Mouse (Mus musculus): ENCODE measurements around the gene Pou3f1. TPM values are rescaled to one million over a fixed set of nuclear protein-coding genes. Genes with fewer than 3 reads are reported as not detected.

The Pou3f1 gene
- total RNA-seq, 2 experiments from 2014 or later = not detected

GRCm38 (mm10) chr4:124708518-124709477 lies 52.2 kb downstream of the Pou3f1 start:
- ATAC-seq (replicated peaks; ENCODE audit: poor library complexity, severe bottlenecking) = peak; percentile 64

DNA sequence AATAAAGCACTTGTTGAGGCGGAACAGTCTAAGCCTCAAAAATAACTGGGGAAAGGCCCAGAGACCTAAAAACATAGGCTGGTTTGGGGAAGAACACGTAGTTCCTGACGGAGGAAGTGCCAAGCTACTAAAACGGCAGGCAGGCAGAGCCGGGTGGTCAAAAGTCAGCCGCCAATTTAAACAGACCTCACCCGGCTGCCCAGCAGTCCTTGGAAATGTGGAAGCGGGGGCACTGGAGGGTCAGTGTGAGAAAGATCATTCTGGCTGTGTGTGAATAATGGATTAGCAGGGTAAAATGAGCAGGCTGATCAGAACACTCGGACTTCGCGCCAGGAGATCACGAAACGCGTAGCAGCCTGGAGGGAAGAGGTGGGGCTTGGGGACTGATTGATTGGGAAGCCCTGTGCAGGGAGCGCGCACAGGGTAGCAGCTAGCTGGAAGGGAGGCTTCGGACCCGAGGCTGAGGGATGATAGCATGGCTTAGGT lies 53.4 kb downstream of the Pou3f1 start:
- 0 out of 2 replicates have a peak, but pooled peaks have one; percentile 5 for ATAC-seq (replicated peaks; ENCODE audit: poor library complexity, severe bottlenecking)

Other genes with a start within 250 kb of the Pou3f1 start
- not detected in 2 replicates for gene 3100002H09Rik, start 46.0 kb upstream of the Pou3f1 start, total RNA-seq (2014; fragmentation: Nextera tagmentation)
- gene 3100002H09Rik, start 46.0 kb upstream of the Pou3f1 start, total RNA-seq (2017) = not detected in 2 replicates
- 57.1 and 62.4 TPM in 2 replicates for gene Utp11, start 36.8 kb downstream of the Pou3f1 start, total RNA-seq (2014; fragmentation: Nextera tagmentation)
- 81.6 and 86.4 TPM in 2 replicates for gene Utp11, start 36.8 kb downstream of the Pou3f1 start, total RNA-seq (2017)
- gene Fhl3, start 43.9 kb downstream of the Pou3f1 start, total RNA-seq (2014; fragmentation: Nextera tagmentation) = 10.4 and 16.6 TPM in 2 replicates
- 5.0 and 6.1 TPM in 2 replicates for gene Fhl3, start 43.9 kb downstream of the Pou3f1 start, total RNA-seq (2017)
- 90.7 and 105 TPM in 2 replicates for gene Sf3a3, start 58.0 kb downstream of the Pou3f1 start, total RNA-seq (2014; fragmentation: Nextera tagmentation)
- 167 and 170 TPM in 2 replicates for gene Sf3a3, start 58.0 kb downstream of the Pou3f1 start, total RNA-seq (2017)
- gene Inpp5b, start 85.0 kb downstream of the Pou3f1 start, total RNA-seq (2014; fragmentation: Nextera tagmentation) = 31.5 and 52.6 TPM in 2 replicates
- gene Inpp5b, start 85.0 kb downstream of the Pou3f1 start, total RNA-seq (2017) = 21.1 and 24.6 TPM in 2 replicates
- 37.9 and 42.6 TPM in 2 replicates for gene Mtf1, start 145.3 kb downstream of the Pou3f1 start, total RNA-seq (2014; fragmentation: Nextera tagmentation)
- gene Mtf1, start 145.3 kb downstream of the Pou3f1 start, total RNA-seq (2017) = 11.3 and 26.3 TPM in 2 replicates
- 38.1 and 65.5 TPM in 2 replicates for gene Yrdc, start 193.9 kb downstream of the Pou3f1 start, total RNA-seq (2014; fragmentation: Nextera tagmentation)
- 18.7 and 29.1 TPM in 2 replicates for gene Yrdc, start 193.9 kb downstream of the Pou3f1 start, total RNA-seq (2017)
- gene 1110065P20Rik, start 194.4 kb downstream of the Pou3f1 start, total RNA-seq (2014; fragmentation: Nextera tagmentation) = 15.0 and 19.4 TPM in 2 replicates
- gene 1110065P20Rik, start 194.4 kb downstream of the Pou3f1 start, total RNA-seq (2017) = 3.1 and 6.7 TPM in 2 replicates
- 1.2 TPM in 1 of 2 replicates, not detected in the other for gene Maneal, start 205.4 kb downstream of the Pou3f1 start, total RNA-seq (2014; fragmentation: Nextera tagmentation)
- gene Maneal, start 205.4 kb downstream of the Pou3f1 start, total RNA-seq (2017) = not detected in 2 replicates
- not detected in 2 replicates for gene Epha10, start 224.1 kb downstream of the Pou3f1 start, total RNA-seq (2014; fragmentation: Nextera tagmentation)
- not detected in 2 replicates for gene Epha10, start 224.1 kb downstream of the Pou3f1 start, total RNA-seq (2017)